Comparison of ENCODE assay signal across 8 mouse cellular contexts in the genomic region with DNA sequence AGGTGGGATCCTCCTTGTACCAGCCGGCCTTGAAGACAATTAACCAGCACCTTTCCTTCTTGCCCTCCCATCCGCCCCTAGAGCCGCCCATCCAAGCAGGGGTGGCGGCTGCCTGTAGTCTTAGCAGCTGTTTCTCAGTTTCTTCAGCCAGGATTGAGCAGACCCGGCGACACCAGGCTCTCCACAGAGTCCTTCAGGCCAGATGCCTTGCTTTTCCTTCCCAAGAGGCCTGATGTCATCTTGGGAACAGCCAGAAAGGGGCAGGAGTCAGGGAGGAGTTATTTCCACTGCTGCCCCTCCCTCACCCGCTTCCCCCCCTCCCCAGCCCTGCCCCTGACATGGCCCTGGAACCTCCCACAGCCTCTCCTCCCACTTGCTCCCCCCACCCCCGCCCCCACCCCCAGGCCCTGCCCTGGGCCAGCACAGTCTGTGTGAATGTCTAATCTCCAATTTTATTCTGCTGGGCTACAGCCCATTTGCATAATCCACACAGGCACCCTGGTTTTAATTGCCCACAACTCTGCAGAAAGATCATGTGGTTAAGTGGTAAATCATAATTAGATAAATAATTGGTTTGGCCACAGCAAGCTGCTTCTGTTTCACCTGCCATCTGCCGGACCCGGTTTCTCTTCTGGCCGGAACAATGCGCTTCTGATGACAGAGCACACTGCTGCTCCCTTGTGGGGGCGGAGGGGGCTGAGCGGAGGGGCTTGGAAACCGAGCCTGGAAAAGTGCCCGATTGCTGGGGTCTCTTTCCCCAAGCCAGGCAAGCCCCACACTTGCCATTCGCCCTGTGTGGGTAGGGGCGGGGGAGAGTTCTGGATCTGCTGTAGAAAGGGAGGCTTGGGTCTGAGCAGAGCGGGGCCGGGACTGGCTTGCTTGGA.
DNase-seq lines count a peak whose midpoint lies in the region; ATAC-seq lines count a peak whose summit lies in the region.

No protein-coding gene starts in this region.

- no peak overlapping the region for H3K4me3 ChIP-seq in embryonic facial prominence, embryonic 14.5 days (ENCODE audit: low read depth, low read length)
- H3K4me3 ChIP-seq in hindbrain, embryonic 14.5 days (replicated peaks; ENCODE audit: low read length), result no peak overlapping the region
- peak overlapping the region; percentile 30 for H3K4me3 ChIP-seq in midbrain, embryonic 10.5 days

- WGBS in embryonic facial prominence, embryonic 14.5 days, result 12% methylated on average over 19 of the region's 20 CpGs
- 7% methylated on average over 20 of the region's 20 CpGs for WGBS in hindbrain, embryonic 14.5 days
- 15% methylated on average over 19 of the region's 20 CpGs for WGBS in midbrain, embryonic 10.5 days

- H3K36me3 ChIP-seq in embryonic facial prominence, embryonic 14.5 days (ENCODE audit: control insufficient read depth, insufficient read depth, low read length), result no peaks in the 10 kb centered on the region
- no peaks in the 10 kb centered on the region for H3K36me3 ChIP-seq in hindbrain, embryonic 14.5 days (replicated peaks; ENCODE audit: control insufficient read depth, insufficient read depth)
- H3K36me3 ChIP-seq in midbrain, embryonic 10.5 days, result no peaks in the 10 kb centered on the region

- H3K27ac ChIP-seq in embryonic facial prominence, embryonic 14.5 days (replicated peaks; ENCODE audit: low read depth, low read length), result no peak overlapping the region; the same call in 1 of the 2 replicates
- peak overlapping the region; percentile 79 for H3K27ac ChIP-seq in hindbrain, embryonic 14.5 days
- H3K27ac ChIP-seq in midbrain, embryonic 10.5 days (replicated peaks), result peak overlapping the region; percentile 81

- H3K4me1 ChIP-seq in embryonic facial prominence, embryonic 14.5 days (ENCODE audit: control insufficient read depth, insufficient read depth, low read length), result peaks cover 56% of the 10 kb centered on the region
- peaks cover 86% of the 10 kb centered on the region for H3K4me1 ChIP-seq in hindbrain, embryonic 14.5 days (replicated peaks; ENCODE audit: control insufficient read depth, insufficient read depth, low read length)
- peaks cover 100% of the 10 kb centered on the region for H3K4me1 ChIP-seq in midbrain, embryonic 10.5 days

- DNase-seq in urinary bladder, postnatal 14 days (ENCODE audit: low spot score), result peak; percentile 32
- DNase-seq in urinary bladder, adult 2 months (ENCODE audit: low spot score), result no peak
- peak; percentile 79 for DNase-seq in embryonic facial prominence, embryonic 14.5 days (ENCODE audit: low spot score)
- DNase-seq in hindbrain, embryonic 14.5 days (ENCODE audit: low spot score), result peak; percentile 81
- peak; percentile 74 for DNase-seq in midbrain, embryonic 10.5 days (ENCODE audit: low spot score)
- DNase-seq in thymus, postnatal 14 days, result no peak
- no peak for DNase-seq in thymus, postnatal 10 days (ENCODE audit: low spot score in 2 of 2)

- peak; percentile 44 for ATAC-seq in embryonic facial prominence, embryonic 14.5 days (ENCODE audit: low read depth)
- ATAC-seq in hindbrain, embryonic 14.5 days (ENCODE audit: low FRiP score), result peak; percentile 78
- ATAC-seq in megakaryocyte progenitor cell, adult 5-6 weeks (replicated peaks; ENCODE audit: poor library complexity), result no peak

- no peaks in the 10 kb centered on the region for H3K9me3 ChIP-seq in embryonic facial prominence, embryonic 14.5 days (ENCODE audit: control insufficient read depth, low read length)
- no peaks in the 10 kb centered on the region for H3K9me3 ChIP-seq in hindbrain, embryonic 14.5 days (ENCODE audit: control insufficient read depth, low read length)
- H3K9me3 ChIP-seq in midbrain, embryonic 10.5 days (replicated peaks), result no peaks in the 10 kb centered on the region

- H3K27me3 ChIP-seq in embryonic facial prominence, embryonic 14.5 days (replicated peaks; ENCODE audit: control insufficient read depth, insufficient read depth, low read length), result no peaks in the 10 kb centered on the region
- H3K27me3 ChIP-seq in hindbrain, embryonic 14.5 days (ENCODE audit: control insufficient read depth, insufficient read depth, low read length), result no peaks in the 10 kb centered on the region
- H3K27me3 ChIP-seq in midbrain, embryonic 10.5 days (ENCODE audit: low read depth, poor library complexity, severe bottlenecking), result peaks cover 89% of the 10 kb centered on the region

- no peak overlapping the region for H3K4me2 ChIP-seq in embryonic facial prominence, embryonic 14.5 days (ENCODE audit: low read depth, low read length)
- peak overlapping the region; percentile 33 for H3K4me2 ChIP-seq in hindbrain, embryonic 14.5 days (replicated peaks)

- H3K9ac ChIP-seq in embryonic facial prominence, embryonic 14.5 days (ENCODE audit: low read depth, low read length), result peak overlapping the region; percentile 23; the same call in 1 of the 2 replicates
- peak overlapping the region; percentile 21; the same call in 1 of the 2 replicates for H3K9ac ChIP-seq in hindbrain, embryonic 14.5 days

Comparison
In these comparisons a context has a peak if more than half of its experiments do, and no peak if none do; other contexts are left out.
1. DNase-seq: peak in urinary bladder, postnatal 14 days (single experiment), embryonic facial prominence, embryonic 14.5 days (single experiment), hindbrain, embryonic 14.5 days (single experiment) and midbrain, embryonic 10.5 days (single experiment); none in urinary bladder, adult 2 months (single experiment), thymus, postnatal 14 days (single experiment) and thymus, postnatal 10 days (0 of 2).